Mouse (Mus musculus) MN1 (cell line): Measurements from ENCODE around the gene Dock4.

Experiments used
- DNase-seq: peaks from one replicate; pipeline ENCODE4 v3.0.0-alpha.2; 2016; ENCODE audit warnings: low spot score

The Dock4 gene

DNA sequence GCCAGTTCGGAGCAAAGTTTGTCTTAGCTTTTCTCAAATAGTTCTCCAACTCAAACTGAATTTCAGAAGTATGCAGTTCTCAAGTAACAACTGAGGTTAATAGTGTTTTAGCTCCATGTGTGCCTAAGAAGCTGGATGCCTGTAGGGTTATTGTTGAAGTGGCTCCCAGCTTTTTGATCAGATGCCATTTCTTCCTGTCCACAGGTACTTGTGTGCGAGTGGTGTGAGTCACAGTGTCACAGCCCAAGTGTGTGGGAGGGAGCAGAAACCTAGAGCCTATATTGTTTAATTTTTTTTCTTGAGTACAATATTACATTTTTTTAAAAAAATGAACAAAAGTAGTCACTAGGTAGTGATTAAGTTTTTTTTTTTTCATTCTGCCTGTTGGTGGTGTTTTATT is 313.5 kb downstream of the Dock4 start:
- DNase-seq: no peak

- DNase-seq: no peak
These were observed 321.6 kb downstream of the Dock4 start for GRCm38 (mm10) chr12:40767258-40767816.

- DNase-seq: no peak
These were observed 327.3 kb downstream of the Dock4 start for GRCm38 (mm10) chr12:40773091-40773490.

DNA sequence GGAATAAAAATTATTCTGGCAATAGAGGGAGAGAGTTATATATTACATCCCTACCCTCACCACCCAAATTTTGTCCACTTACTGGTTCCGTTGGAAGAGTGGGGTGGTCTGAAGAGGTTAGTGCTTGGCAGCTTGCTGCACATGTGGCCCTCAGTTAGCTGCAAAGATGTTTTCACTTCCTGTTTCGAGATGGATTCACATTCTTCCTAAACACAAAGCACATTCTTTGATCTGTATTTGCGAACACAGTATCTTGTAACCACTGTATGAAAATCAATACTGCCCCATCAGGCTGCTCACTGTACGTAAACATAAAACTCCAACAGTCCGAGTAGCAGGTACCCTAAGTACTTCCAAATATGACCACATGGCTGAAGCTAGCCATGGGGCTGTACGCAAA is 335.8 kb downstream of the Dock4 start:
- no peak for DNase-seq

DNA sequence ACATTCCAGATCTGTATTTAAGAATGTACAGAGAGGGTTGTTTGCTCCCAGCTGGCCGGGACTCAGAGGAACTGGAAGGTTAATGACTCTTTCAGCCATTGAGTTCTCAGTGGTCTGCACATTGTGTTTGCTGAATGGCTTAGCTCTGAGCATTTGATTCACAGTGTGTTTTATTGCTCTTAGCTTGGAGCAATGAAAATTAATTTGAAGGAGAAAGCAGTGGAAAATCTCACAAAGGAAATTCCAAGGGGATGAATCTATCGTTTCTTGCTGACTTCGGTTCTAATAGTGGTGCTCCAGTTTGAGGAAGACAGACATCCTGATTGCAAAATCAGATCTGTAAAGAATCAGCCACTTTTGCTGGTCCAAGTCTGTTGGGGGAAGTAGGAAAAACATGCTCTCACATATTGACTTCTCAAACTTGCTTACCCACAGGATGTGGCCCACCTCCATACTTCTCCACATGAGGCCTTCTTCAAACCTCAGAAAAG is 342.9 kb downstream of the Dock4 start:
- no peak for DNase-seq

GRCm38 (mm10) chr12:40789379-40790361 is 343.9 kb downstream of the Dock4 start:
- DNase-seq: no peak

- DNase-seq: no peak
These were observed 345.5 kb downstream of the Dock4 start for GRCm38 (mm10) chr12:40791221-40791620.

DNA sequence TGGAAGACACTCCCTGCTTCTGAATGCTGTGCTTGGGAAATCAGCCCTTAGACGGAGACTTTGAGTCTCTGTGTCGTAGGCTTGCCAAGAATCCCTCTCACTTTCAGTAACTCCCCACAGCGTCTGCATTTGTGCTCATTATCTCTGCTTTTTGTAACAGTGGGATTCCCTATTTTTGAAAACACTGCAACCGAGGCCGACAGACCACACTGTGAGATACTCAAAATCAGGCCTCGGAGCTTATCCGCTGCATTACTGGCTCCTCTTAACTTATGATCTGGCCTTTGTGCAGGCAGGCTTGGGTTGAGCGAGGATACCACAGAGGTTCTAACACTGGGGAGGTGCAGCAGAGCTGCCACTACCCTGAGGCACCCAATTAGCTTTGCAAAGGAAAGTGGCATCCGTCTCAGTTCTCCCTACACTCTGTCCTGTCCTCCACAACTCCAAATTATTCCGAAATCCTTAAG is 346.5 kb downstream of the Dock4 start:
- DNase-seq: no peak

DNA sequence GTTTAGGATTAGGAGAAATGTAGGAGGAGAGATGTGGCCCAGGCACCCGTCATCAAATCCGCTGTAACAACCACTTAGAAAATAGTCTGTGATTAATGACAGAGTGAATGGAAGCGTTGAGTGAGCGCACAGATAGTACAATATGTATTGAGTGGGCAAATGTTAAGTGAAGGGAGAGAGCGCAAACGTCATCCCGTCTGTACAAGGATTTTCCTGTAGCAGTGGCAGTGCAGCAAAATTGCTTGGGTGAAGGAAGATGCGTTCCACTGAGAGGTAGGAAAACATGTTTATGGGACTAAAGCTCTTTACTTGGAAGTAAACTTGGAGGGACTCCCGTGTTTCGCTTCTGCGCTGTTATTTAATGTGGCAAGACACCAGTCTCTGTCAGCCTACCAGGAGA is 348.3 kb downstream of the Dock4 start:
- no peak for DNase-seq

- no peak for DNase-seq
These were observed 349.0 kb downstream of the Dock4 start for GRCm38 (mm10) chr12:40794756-40795155.

DNA sequence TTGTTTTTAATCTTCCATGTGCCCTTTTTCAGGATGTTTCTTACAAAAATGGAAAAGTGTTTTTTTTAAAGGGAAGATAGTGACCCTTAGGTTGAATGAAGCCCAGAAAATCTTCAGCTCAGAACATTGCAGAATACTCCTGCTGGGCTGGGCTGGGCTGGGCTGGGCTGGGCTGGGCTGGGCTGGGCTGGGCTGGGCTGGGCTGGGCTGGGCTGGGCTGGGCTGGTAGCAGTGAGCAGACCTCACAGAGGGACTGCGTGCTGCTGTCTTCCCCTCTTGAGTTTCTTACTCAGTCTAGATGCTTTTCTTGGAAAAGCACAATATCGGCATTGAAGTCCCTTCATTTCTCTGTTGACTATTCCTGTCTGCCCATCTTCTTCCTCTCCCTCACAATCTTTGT is 350.0 kb downstream of the Dock4 start:
- no peak for DNase-seq

- DNase-seq: no peak
These were observed 351.2 kb downstream of the Dock4 start for GRCm38 (mm10) chr12:40796813-40797491.

GRCm38 (mm10) chr12:40797561-40798343 is 352.0 kb downstream of the Dock4 start:
- peak; percentile 29 for DNase-seq

DNA sequence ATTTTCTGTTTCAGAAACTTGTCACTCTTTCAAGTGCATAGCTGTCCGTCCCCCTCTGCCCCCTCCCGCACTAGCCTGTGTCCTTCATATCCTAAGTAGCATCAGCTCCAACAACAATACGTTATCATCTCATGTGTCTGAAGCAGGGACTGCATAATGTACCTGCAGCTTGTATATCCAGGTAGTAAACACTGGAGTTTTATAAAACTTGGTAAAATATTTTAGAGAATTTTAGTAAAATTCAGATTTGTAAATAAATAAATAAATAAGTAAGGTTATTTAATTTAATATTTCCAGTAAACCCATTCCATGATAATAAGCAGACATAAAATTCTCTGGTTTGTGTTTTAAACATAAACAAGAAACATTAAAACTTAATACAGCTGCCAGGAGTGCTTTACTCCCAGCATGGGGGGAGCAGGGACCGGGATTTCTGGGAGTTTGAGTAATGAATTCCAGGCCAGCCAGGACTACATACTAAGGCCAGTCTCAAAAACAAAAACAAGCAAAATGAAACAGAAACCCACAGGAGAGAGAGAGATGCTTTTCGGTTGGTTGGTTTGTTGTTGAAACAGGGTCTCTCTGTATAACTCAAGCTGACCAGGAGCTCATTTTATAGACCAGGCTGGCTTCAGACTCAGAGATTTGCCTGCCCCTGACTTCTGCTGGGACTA is 352.7 kb downstream of the Dock4 start:
- no peak for DNase-seq

DNA sequence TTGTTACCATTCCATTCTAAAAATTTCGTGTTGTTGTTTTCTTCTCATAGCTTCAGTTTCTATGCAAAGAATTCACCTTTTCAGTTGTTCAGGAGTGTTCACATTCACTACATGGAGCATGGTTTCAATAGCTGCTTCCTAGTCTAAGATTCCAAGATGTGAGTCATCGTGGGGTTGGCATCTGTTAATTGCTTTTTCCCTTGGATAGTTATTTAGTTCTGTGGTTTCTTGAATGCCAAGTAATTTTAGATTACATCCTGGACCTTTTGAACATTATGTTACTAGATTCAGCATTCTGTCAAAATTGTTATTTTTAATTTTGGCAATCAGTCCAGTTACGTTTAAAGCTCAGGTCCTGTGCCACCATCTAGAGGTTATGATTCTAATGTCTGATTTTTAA is 355.7 kb downstream of the Dock4 start:
- DNase-seq: no peak

DNA sequence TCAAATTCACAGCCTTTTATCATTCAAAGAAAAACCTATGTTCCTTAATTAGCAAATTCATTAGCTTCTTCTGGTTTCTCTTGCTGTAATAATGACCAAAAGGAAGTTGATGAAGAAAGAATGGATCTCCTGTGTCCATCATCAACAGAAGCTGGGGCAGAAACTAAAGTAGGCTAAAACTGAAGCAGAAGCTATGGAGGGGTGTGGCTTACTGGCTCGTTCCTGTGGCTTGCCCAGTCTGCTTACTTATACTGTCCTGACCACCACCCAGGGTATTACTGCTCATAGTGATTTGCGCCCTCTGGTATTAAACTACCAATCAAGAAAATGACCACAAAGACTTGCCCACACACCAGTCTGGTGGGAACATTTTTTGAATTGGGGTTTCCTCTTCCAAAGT is 359.5 kb downstream of the Dock4 start:
- DNase-seq: no peak

- no peak for DNase-seq
These were observed 362.2 kb downstream of the Dock4 start for GRCm38 (mm10) chr12:40807916-40808315.

DNA sequence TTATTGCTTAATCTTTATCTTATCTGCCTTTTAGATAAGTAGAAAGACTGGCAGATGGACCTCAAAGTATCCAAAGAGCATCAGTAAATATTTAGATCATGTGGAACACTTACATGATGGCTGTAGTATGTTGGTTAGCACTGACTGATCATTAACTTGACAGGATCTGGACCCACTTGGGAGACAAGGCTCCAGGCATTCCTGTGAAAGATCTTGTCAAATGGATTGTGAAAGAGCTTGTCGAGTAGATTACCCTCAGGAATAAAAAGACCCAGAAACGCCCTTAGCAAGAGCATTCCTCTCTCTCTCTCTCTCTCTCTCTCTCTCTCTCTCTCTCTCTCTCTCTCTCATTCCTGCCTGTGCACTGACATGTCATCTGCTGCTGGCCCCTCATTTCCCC is 367.7 kb downstream of the Dock4 start:
- no peak for DNase-seq

DNA sequence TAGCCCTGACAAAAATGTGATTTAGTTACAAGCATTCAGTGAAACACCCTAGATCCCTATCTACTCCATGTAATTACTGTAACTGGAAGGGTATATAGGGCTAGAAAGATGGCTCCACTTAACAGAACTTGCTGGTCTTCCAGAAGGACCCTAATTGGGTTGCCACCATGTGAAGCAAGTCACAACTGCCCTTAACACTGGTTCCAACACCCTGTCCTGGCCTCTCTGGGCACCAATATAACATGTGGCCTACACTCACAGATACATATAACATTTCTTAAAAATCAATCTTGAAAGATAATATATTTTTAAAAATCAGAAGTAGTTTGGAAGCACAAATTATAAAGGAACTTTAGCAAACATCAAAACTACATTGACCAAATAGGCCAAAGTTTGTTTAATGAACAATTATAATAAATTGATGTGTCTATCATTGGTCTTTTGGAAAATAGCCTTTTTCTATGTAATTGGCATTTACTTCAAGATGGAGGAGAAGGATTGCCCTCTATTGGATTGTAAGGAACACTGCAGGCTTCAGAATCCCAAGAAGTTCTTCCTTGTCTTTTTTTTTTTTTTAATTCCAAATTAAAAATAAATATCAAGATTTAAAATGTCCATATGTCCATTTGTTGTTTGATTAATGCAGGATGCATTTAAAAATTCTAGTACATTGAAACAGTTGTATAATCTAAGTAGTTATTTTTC is 369.1 kb downstream of the Dock4 start:
- DNase-seq: peak; percentile 44

GRCm38 (mm10) chr12:40818046-40818708 is 372.4 kb downstream of the Dock4 start:
- no peak for DNase-seq
